Mouse (Mus musculus): ENCODE results near the gene BC025920.

Gene BC025920

DNA sequence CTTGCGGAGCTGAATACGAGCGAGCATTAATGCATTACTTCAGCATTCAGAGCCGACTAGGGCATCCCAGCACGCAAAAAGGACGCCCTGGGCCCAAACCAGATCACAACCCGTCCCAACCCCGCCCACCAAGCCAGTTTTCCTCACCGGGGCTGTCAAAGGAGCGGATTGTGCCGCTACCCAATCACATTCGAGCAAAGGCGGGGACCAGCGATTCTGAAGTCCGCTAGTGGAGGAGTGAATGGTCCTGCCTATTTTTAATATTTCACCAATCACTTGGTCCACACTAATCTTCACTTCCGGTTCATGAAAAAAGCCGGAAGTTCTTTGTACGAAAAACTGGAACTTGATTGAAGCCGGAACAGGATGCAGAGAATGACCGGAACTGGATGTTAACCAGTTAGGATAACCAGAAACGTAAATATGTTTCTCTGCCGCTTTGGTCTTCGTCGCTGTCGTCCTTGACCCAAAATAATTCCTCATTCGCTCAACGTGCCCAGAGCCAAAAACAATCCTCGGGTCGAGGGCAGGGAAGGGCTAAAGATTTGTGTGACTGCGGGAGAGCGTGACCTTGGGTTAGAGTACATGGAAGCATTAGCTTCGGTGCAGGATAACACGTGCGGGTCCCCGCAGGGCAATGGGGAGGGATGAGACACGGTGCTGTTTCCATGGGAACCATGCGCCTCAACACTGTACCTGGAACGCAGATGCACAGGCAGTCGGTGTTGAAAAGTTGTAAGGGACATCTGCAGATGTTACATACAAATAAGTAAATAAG is at the start of gene BC025920:
TSS of gene BC025920 (plus strand) at position 297 of the 778 bp plus-strand sequence.
- peak; percentile 99 for DNase-seq (ENCODE audit: low spot score)

DNA sequence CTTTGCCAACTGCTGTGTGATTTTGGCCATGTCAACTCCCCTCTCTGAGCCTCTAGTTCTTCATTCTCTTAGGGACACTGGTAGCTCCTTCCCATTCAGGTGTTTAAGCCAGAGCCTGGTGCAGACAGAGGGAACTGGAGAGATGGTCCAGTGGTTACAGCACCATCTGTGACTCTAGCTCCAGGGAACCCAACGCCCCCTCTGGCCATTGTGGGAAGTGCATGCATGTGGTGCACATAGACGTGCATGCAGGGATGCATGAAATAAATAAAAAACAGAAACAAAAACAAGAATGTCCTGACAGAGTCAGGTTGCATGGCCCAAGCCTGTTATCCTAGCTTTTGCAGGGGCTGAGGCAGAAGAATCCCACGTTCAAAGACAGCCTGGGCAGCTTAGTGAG is 49.8 kb upstream of the BC025920 start:
- no peak for DNase-seq (ENCODE audit: low spot score)

DNA sequence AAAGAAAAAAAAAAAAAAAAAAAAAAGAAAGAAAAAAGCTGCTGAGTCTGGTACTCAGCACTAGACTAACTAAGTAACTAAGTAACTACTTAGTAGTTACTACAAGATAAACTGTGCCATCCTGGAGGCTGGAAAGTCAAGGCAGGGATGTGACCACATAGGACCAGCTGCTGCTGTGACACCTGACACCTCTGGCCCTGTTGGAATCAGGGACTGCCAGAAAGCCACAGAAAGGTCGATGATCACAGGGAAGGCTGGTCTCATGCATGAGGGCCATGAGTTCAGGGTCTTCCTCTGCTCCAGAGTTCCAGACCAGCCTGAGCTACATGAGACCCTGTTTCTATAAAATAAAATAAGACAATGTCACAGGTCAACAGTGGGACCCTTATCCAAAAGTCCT is 48.6 kb upstream of the BC025920 start:
- DNase-seq (ENCODE audit: low spot score), result no peak

DNA sequence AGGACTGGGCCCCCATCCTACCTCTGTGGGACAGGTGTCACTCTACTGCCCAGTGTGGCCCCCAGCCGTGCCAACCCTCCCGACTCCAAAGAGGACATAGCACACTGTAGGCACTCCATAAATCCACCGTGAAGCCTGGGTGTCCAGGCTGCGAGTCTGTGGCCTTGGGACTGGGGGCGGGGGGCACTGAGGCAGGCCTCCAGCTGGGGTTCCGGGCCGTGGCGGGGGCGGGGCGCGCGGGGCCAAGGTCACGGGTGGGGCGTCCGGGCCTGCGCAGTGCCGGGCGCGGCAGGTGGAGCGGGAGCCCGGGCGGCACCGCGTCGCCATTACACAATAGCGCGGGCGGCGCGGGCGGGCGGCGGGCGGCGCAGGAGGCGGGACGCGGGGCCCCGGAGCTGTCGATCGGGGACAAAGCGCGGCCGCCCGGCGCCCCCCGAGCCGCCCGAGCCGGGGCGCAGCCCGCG is 46.9 kb upstream of the BC025920 start, which contains the start of gene Aes:
TSS of gene Aes (plus strand) at position 326 of the 464 bp plus-strand sequence.
- peak; percentile 64 for DNase-seq (ENCODE audit: low spot score)

DNA sequence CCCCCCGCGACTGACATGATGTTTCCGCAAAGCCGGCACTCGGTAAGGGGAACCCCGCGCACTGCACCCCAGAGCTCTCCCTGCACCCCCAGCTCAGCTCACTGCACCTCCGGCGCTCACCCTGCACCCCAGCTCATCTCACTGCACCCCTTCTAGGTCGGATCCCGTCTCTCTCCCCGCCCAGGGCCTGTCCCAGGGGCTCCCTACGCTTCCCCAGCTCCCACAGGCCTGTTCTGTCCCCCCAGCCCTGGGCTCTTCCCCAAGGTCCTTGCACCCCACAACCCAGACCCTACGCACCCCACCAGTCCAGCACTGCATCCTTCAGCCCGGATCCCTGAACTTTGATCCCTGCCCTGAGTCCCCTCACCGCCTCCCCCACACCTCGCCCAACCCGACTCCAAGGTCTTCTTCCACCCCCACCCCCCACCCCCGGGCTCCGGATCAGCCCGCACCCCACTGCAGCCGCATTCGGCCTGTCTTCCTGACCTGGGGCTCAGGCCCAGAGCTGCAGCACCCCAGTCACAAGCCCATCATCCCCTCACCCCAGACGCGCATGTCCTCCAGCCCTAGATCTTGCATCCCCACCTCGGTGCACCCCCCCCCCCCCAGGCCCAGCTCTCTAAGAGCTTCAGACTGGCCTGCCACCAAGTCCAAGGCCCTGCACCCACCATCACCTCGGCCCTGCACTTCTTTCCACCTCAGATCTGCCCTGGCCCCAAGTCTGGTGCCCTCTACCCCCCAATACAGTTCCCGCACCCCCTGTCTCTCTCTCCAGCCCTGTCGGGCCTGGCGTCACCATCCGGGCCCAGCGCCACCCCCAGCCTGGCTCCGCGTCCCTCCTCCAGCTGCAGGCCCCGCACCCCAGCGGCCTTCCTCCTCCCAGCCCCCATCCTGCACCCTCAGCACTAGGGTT is 46.2 kb upstream of the BC025920 start:
- peak; percentile 48 for DNase-seq (ENCODE audit: low spot score)

DNA sequence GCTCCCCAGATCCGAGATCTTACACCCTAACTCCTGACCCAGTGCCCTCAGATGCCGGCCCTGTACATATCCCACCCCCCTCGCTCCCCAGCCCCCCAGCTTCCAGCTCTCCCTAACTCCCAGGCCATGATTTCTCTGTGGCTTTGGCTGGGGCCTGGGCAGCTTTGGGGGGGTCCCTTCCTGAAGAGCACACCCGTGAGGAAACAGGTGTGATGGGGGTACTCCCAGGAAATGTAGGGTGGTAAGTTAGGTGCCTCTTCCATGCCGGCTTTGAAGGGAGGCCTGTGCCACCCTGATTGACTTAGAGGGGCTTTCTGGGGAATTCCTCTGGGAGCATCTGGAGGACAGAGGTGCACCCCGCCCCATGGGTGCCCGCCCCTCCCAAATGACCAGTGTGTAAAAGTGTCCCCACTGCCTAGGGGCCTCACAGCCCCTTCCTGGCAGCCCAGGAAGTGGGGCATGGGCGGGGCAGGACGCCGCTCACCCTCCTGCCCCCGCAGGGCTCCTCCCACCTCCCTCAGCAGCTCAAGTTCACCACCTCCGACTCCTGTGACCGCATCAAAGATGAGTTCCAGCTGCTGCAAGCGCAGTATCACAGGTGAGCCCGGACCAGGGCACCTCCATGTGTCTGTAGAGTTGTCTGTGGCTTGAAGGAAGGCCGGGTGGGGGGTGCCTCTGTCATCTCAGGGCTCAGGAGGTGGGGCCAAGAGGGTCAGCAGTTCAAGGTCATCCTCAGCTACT is 45.2 kb upstream of the BC025920 start:
- peak; percentile 56 for DNase-seq (ENCODE audit: low spot score)

DNA sequence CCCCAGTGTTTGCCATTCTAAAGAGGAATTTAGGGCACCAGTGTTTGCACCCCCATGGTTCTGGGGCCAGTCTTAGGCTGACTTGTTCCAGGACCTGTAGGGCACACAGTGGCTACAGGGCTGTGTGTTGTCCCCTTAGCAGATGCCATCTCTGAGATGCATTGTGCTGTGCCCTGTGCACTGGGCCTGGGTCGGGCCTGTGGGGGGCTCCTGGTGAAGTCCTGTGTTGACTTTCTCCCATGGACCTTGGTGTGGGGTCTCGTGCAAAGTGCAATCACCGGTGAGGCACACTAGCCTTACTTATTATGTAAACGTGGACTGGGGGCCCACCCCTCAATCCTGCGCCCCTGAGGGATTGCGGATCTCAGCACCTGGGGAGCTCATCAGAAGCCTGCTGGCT is 43.7 kb upstream of the BC025920 start:
- no peak for DNase-seq (ENCODE audit: low spot score)

DNA sequence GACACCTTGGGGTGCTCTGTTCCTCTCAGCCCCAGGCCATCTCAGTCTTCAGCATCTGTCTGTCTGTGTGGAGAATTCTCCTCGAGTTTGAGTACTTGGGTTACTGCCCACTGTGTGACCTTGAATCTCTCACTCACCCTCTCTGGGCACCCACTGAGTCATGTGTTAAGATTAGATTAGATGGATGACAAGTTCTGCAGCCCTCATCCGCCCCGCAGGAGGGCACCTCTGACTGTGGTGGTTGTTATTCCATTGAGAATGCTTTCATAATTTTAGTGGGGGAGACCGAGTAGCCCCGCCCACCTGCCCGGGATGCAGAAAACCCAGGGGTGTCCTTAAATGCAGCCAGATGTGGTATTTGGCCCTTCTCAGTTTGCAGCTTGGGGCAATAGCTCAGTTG is 42.6 kb upstream of the BC025920 start:
- DNase-seq (ENCODE audit: low spot score), result peak; percentile 60

DNA sequence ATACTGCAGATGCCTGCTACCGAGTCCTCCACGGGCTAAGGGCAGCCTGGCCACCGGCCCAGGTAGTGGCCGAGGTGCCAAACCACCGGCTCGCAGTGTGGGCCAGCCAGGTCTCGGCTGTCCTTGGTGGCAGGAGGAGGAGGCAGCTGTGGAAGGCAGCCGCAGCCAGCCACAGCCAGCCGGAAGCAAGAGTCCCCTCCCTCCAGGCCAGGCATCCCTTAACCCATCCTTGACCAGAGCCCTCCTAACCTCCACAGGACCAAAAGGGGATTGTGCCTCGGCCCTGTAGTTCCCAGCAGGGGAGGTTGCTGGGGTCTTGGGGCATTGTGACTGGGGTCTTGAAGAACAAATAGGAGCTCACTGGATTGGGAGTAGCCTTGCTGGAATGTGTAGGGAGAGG is 41.9 kb upstream of the BC025920 start:
- DNase-seq (ENCODE audit: low spot score), result peak; percentile 64

DNA sequence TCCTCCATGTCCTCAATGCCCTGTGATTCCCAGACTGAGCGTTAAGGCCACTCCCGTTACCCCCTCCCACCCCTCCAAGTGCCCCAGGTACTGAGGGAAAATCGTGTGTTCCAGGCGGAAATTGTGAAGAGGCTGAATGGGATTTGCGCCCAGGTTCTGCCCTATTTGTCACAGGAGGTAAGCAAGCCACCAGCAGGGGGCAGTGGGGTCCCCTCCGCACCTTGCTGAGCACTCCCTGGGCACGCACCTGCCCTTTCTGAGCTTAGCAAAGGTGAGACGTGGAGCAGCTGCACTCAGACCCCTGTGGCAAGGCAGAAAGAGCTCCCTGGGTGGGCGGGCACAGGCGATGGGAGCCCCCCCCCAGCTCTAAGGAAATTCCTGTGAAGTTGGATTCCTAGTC is 41.3 kb upstream of the BC025920 start:
- DNase-seq (ENCODE audit: low spot score), result peak; percentile 74

DNA sequence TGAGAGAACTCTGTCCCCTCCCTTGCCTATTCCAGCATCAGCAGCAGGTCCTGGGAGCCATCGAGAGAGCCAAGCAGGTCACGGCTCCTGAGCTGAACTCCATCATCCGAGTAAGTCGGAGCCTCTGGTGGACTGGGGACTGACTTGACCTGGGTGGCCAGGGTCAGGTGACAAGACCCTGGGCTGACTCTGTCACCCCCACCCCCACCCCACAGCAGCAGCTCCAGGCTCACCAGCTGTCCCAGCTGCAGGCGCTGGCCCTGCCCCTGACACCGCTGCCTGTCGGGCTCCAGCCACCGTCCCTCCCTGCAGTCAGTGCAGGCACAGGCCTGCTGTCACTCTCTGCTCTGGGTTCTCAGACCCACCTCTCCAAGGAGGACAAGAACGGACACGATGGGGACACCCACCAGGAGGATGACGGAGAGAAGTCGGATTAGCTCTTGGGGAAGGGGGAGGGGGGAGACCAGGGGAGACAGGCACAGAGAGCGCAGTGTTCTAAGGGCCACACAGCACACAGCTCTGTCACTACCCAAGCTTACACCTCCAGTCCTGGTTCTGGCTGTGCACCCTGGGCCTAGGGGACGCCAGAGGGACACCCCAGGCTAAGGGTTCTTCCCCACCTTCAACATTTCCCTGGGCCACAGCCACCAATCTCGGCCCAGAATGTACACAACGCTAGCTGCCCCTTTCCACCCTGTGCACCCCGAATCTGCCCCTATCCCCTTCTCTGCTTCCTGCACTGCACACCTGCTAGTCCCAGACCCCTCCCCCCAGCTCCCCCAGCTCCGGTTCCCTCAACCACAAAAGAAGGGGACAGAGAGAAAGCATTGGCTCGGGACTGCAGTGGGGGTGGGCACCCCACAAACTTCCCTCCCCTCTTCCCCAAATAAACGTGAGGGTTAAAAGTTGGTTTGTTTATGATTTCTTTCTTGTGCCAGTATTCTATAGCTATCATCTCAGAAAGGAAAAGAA is 40.5 kb upstream of the BC025920 start:
- DNase-seq (ENCODE audit: low spot score), result peak; percentile 23

DNA sequence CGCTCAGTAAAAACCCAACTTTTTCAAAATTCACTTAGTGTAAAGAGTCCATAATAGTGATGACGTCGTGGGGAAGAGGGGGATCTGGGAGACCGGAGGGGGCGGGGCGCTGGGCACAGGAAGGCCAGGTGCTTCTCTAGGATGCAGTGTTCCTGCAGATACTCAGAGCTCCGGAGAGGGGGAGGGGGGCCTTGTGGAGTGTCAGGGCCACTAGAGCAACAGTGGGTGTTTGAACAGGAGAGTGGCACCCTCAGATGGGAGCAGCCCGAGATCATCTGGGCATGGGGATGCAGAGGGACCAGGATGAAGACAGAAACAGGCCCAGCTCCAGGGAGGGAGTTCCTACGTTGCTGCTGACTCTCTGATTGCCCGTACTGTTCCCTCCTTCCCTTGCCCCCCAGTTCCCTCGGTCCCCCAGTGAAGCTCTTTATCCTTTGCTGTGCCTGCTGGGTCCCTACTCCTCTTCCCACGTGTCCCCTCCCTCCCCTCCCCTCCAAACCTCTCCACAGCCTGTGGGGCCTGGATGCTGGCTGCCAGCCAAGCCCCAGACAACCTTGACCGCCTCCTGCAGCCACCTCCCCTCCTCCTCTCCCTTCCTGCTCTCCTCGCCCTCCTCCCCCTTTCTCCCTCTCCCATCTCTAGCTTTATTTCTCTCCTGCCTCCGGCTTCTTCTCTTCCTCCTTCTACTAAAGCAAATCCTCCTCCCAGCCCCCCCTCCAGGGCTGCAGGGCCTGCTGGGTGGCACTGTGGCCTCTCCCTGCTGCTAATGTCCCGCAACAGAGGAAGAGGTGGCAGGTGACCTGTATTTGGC is 37.5 kb upstream of the BC025920 start:
- peak; percentile 78 for DNase-seq (ENCODE audit: low spot score)

DNA sequence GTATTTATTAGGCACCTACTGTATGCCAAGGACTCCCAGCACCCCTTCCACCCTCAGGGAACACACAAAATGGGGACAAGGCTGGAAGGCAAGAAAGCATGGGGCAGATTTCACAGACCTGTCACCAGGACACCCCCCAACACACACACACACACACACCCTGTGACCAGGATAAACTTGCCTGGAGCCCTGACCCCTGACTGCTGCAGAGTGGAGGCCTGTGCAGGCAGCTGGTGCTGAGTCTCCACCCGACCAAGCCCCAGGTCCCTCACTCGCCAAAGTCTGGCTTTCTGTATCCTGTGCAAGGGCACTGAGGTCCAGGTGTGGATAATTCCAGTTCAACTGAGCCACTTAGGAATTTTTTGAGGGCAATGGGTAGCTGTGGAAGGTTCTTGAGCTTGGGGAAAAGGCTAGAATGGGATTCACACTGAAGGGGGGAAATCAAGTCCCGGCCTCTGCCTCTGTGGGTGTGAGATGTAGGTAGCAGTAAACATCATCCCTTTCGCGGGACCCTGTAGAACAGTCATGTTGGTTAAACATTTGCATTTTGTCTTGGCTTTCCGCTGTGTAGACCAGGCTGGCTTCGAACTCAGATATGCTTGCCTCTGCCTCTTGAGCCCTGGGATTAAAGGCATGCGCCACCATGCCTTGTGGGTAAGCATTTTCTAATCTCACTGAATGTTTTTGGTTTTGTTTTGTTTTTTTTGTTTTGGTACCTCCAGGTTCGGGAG is 36.4 kb upstream of the BC025920 start:
- DNase-seq (ENCODE audit: low spot score), result no peak

DNA sequence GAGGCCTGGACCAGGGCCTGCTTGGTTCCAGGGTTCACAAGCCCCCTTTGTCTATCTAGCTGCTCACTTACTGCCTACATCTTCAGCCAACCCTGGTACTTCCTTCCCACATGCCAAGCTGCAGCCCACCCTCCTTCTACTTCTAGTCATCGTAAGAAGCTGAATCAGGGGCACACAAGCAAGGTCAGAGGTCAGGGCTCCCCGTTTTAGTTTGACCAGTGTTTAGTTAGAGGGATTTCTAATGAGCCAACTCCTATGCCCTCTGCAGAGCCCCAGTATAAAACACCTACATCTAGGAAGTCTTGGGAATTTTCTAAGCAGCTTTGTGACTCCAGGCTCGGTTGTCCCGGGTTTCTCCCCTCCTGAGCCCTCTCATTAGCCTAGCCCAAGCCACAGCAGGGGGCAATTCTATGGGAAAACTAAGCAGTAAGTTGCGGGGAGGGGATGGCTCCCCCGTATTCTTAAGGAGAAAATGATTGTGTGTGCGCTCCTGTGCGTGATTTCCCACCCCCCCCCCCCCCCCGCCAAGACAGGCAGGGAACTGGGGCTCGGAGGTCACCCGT is 35.8 kb upstream of the BC025920 start:
- peak; percentile 54 for DNase-seq (ENCODE audit: low spot score)

DNA sequence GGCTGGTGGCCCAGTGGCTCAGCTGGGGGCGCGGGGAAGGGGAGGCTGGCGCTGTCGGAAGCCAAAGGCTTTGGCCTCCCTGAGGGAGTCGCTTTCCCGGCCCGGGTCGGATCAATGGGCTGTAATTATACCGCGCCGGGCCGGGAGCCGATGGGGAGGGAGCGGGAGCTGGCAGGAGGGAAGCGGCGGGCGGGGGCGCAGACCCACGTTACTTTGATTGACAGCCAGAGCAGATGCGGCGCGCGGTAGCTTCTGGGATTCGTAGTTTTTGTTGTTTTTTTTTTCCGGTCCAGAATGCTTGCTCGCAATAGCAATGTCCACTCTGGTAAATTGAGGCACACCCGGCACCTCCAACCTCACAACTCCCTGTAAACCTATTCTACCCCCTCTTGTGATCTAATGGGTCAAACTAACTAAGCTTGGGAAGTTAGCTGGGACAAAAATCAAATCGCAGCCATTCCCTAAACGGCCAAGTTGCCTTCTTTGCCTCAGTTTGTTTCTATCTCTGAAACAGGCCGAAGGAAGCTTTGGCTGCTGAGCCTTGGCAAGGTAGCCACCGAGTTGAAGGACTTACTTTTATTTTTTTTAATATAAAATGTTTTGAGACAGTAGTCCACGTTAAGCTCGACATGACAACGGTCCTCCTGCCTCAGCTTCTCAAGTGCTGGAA is 35.1 kb upstream of the BC025920 start:
- DNase-seq (ENCODE audit: low spot score), result peak; percentile 95

DNA sequence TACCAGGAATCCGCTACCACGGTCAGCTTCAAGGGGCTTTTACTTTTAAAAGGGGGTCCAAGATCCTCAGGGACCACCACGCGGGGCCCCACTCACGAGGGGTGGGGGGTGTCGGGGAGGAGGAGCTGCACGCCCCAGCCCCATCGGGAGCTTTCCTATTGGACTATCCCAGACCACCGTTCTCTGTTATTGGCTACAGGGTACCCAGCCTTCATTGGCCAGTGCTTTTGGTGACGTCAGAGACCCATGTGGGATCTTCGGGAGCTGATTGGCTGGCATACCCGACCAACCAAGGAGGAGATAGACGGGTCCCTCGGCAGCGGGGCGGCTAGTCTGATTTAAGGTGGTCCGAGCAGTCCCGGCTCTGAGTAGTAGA is 34.6 kb upstream of the BC025920 start:
- DNase-seq (ENCODE audit: low spot score), result peak; percentile 98

DNA sequence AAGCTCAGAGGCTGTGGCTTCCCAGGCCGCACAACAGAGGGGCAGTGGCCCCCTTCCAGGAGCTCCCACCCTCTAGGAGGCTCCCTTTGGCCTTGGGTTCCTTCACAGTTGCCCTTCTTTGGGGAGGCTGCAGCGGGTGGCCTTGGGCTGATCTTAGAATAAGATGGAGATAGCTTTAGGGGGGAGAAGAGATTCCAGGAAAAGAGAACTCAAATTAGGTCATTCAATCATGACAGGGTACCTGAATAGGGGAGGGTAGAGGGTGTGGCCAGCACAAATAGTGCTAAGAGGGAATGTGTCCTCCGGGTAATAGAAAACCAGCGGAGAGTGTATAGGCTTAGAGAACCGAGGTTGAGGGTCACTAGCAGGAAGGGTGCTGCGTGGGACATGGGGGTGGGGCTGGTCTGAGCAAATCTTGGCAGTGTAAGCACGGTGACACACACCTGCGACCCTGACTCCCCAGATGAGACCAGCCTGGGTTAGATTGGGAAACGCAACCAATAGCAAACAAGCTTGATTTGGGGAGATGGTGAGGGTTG is 33.9 kb upstream of the BC025920 start:
- no peak for DNase-seq (ENCODE audit: low spot score)

DNA sequence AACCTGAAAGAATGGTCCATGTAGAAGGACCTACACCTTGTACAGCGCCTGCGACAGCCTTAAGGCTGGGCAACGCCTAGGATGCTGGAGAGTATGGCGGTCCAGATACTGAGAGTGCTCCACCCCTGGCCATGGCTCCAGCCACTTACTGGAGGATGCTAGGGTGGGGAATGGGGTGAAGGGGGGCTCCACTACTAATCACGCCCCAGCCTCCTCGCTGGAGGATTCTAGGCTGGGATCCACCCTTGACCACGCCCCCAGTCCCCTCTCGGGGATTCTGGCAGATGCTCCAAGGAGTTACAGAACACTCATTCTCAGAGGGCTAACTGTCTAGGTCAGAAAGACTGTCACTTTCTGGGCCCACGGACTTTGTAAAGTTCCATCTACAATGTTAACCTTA is 33.1 kb upstream of the BC025920 start:
- peak; percentile 81 for DNase-seq (ENCODE audit: low spot score)
